Mouse (Mus musculus): ENCODE data around the gene Sik3.

- TF ChIP-seq CTCF (IDR thresholded peaks at IDR 0.05; ENCODE audit: extremely low read depth, insufficient read depth, insufficient read length, insufficient replicate concordance) (no peak), POLR2A (IDR thresholded peaks at IDR 0.05; ENCODE audit: low read depth, low read length) (no peak)
Measured at GRCm38 (mm10) chr9:46228491-46228890, 215.9 kb downstream of the Sik3 start, which contains the start of gene Apoa1.

Measured in spleen, adult 2 months (tissue).